Mouse (Mus musculus) A20 (cell line): ENCODE results near the gene Tmem165.

ENCODE experiments used
- DNase-seq: peaks from one replicate; pipeline ENCODE4 v3.0.0-alpha.2; 2011; ENCODE audit warnings: low read depth, low spot score

Tmem165 gene

DNA sequence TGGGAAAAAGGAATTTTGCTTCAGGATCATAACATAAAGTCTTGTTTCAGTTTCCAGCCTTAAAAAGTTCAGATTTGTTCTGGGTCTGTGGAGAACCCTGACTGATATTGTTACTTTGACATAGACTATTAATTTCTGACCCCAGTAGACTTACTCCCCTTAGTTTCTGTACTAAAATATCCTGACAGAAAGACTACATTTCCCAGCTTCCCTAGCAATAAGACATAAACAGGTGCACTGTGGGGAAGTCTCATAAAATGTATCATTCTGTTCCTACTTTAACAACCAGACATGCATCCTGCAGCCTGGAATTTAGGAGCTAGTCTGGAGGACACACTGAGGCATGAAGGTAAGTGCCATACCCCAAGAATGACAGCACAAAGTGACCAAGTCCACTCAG lies 12.6 kb upstream of the Tmem165 start:
- no peak for DNase-seq

GRCm38 (mm10) chr5:76175051-76175450 lies 8.6 kb upstream of the Tmem165 start:
- DNase-seq, result no peak

- DNase-seq, result no peak
Measured at GRCm38 (mm10) chr5:76176411-76176810, 7.3 kb upstream of the Tmem165 start.

- no peak for DNase-seq
Measured at GRCm38 (mm10) chr5:76176841-76177240, 6.8 kb upstream of the Tmem165 start.

GRCm38 (mm10) chr5:76177664-76178063 lies 6.0 kb upstream of the Tmem165 start:
- DNase-seq, result no peak

- DNase-seq, result no peak
Measured at GRCm38 (mm10) chr5:76179171-76179570, 4.5 kb upstream of the Tmem165 start.

DNA sequence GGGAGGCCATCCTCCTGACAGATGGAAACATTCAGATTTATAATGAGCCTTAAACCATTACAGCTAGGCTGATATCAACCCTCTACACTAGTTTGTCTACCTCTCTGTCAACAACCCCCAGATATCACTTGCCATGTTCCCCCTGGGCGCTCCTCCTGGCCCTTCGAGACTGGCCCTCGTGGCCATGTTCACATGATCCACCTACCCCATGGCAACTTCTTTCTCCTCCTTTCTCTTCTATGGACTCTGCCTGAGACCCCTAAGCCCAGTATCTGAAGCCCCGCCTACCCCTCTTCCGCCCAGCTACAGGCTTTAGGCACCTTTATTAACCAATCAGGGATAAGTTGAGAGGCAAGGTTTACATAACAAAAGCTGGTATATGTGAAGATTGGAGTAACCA lies 3.9 kb upstream of the Tmem165 start:
- DNase-seq, result no peak

DNA sequence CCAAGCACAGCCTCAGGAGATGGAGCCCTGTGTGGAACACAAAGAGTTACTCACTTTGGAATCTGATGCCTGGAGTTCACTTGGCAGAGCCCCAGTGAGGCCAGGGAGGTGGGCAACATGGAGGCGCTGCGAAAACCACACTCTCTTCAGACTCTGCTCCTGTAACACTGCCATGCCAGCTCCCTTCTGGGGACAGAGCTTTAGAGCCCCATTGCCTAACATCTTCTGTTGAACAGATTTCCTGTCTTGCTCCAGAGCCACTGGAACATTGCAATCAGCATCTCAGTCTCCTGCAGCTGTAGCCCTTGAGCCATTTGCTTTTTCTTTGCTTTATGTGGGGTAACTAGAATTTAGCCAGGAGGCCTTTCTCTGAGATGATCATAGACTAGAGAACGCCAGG lies 1.4 kb upstream of the Tmem165 start:
- no peak for DNase-seq

DNA sequence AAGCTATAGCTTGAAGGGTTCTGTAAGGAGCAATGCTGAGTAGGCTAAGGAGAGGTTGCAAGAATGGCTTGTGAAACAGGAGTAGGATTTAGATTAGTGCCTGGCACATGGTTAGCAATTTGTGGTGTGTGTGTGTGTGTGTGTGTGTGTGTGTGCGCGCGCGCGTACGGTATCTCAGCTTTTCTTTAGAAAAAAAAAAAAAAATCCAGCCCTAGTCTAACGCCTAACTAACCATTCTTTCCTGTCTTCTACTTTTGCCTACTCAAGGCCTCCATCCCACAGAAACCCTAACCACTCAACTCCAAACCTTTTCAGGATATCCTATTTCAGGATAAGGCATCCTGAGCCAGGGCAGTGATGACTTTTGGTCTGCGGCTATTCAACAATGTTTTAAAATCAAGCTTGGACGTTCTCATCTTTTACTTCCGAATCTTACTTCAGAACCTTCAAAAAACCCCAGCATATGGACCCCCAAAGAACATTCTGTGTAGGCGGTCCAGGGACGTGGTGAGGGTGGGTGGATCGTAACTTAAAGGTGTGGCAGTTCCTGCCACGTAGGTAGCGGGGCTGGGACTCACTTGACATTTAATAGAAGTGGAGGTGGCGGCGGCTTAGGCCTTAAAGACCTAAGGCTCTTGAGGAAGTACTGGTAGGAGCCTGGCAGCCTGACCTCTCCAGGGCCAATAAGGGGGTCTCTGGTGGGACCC lies 484 bp upstream of the Tmem165 start:
- DNase-seq, result no peak

DNA sequence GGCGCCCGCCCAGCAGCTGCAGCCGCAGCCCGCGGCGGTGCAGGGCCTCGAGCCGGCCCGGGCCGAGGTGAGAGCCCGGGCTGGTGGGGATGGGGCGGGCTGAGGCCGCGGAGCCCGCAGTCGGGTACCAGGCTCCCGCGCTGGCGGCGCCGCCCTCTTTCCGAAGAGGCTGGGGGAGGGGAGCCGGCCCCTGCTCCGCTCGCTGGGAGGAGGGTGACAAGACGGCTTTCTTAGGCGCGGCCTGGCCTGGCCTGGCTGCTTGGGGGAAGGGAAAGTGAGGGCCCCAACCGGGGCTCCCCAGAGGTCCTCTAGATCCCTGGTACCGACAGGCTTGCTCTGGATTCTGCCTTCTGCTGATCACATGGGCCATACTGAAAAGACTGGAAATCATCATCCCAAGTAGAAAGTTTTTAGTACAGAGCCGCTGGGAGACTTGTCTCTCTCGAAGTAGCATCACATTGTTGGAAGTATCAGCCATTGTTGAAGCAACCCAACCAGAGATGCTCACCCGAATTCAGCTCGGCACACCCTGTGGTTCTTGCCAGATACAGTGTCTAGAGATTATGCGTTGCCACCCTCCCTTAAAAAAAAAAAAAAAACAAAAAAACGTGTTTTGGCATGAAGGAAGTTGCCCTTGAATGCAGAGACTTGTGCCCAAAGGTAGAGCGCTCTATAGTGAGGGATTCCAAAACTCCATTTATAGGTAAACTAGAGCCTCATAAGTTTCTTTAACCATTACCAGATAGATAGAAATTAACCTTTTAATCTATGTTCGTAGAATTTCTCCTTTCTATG lies 803 bp downstream of the Tmem165 start:
- peak; percentile 80 for DNase-seq

GRCm38 (mm10) chr5:76187885-76188284 lies 4.2 kb downstream of the Tmem165 start:
- no peak for DNase-seq

GRCm38 (mm10) chr5:76190609-76191008 lies 6.9 kb downstream of the Tmem165 start:
- DNase-seq, result no peak

DNA sequence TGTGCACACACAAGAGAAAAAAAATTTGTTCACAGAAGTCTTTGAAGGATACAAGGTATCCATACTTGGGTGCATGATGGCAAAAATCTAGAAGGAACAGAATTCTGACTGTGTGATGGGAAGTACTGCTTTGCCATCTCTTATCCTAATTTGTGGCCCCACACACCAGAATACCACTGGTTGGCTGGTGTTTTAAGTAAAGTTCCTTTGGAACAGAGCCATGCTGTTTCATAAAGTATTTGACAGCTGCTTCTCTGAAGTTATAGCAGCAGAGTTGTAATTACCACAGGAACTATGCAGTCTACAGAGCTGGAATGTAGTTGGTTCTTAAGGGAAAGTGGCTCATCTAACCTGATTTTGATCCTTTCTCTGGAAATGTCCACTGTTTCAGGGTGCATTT lies 9.4 kb downstream of the Tmem165 start:
- DNase-seq, result no peak

GRCm38 (mm10) chr5:76194377-76194945 lies 10.8 kb downstream of the Tmem165 start:
- DNase-seq, result no peak

DNA sequence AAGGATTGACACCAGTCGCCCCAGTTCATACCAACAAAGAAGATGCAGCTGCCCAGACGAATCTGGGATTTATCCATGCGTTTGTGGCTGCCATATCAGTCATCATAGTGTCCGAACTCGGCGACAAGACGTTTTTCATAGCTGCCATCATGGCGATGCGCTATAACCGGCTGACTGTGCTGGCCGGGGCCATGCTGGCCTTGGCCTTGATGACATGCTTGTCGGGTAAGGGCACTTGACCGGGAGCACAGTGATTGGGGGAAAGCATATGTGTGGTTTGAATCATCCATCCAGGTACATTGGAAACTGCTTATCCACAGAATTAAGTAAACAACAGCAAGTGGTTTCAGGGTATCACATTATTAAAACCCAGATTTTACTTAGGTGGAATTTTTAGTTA lies 15.7 kb downstream of the Tmem165 start:
- no peak for DNase-seq

DNA sequence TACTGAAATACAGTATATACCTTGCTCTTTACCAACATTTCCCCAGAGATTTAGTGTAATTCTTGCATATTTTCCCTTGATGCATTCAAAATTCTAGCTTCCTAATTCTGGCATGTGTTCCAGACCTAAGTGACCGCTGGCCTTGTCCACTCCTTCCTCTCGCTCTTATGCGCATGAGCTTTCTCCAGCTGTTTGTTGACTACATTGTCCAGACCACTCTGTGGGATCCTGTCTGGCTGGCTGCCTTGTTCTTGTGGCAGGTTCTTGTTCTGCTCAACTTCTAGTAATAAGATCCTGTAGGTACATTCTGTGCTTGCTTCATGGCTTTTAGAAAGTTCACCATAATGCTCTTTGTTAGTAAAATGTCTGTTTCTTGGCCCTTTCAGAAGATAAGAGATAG lies 19.5 kb downstream of the Tmem165 start:
- no peak for DNase-seq

DNA sequence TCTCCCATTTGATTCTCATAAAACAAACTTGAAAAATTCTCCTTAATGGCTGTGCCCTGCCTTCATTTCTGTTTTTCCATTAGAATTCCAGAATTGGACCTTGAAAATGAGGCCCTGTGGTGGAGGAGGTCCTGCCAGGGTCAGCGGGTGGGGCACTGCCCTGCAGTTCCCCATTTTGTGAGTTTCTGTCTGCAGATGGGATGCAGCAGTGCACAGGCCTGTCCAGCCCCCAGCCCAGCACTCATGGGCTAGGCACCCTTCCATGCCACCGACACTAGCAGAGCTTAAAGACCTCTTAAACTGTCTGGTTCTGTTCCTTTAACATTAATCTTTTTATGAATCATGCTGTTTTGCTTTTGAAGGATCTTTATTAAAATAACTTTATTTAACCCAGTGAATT lies 22.2 kb downstream of the Tmem165 start:
- DNase-seq, result no peak

DNA sequence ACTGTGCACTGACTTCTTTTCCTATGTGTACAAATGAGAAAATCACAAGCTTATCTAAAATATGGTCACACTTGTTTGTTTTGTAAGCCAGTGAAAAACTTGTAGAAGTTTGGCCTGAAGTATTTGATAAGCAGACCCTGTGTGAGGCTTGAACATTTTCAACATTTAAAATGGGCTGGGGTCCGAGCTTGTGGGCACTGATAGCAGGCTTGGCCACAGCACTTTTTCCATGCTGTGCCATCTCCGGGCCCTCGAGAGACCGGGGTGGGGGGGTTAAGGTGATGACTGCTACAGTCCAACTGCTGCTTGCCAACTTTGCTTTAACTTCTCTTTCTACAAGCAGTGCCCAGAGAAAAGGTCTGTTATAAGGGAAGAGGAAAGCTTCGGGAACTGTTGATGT lies 24.4 kb downstream of the Tmem165 start:
- DNase-seq, result no peak

DNA sequence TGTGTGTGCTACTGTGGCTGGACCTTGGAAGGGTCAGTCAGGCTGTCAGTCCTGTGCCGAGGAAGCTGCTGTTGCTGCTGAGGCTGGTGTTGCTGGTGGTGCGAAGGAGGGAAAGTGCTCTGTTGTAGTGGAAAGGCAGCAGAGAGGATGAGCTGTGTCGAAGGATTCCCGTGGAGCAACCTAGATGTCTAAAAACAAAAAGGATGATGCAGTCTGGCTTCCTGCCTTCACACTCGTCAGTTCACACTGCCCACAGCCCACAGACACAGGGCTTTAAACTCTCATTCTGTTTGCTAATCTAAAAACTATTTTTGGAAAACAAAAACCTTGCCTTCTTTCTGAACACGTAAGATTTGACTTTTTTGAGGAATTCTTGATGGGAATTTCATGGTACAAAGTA lies 33.0 kb downstream of the Tmem165 start:
- DNase-seq, result no peak

- DNase-seq, result no peak
Measured at GRCm38 (mm10) chr5:76231171-76231855, 47.6 kb downstream of the Tmem165 start.

GRCm38 (mm10) chr5:76243274-76243673 lies 59.6 kb downstream of the Tmem165 start:
- no peak for DNase-seq

DNA sequence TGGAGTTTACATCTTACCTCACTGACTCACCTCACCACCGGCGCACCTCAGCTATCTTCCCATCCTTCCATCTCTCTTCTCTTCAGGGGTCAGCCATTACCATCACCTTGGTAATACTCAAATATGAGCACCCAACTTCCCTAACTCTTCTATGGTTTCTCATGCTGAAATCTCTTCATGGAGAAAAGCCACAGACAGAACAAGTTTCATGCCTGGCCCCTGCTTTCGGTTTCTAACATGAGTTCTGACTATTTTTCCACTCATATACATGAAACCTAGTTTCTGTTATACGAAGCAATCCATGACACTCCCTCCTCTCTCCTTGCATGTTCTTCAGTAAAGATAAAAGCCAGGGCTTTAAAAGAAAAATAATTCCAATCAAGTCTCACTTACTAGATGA lies 60.2 kb downstream of the Tmem165 start:
- no peak for DNase-seq
